Comparison of ENCODE assay signal across 15 mouse cellular contexts in genomic region chr17:17403578-17404112, GRCm38 (mm10). TPM values are rescaled to one million over a fixed set of nuclear protein-coding genes. Genes with fewer than 3 reads are reported as not detected.
DNase-seq lines count a peak whose midpoint lies in the region; ATAC-seq and TF ChIP-seq lines count a peak whose summit lies in the region.
"Had no signal": no experiment of that assay in that cellular context is flagged by ENCODE, and none has a peak within 500 bp of the region (broad histone marks: within the 10 kb centered on the region; RNA-seq: fewer than 3 reads in every experiment).

No protein-coding gene starts in this region.

- H3K9me3 ChIP-seq in embryonic facial prominence, embryonic 15.5 days (replicated peaks), result no peaks in the 10 kb centered on the region
- no peaks in the 10 kb centered on the region for H3K9me3 ChIP-seq in hindbrain, embryonic 15.5 days
- H3K9me3 ChIP-seq in midbrain, embryonic 13.5 days, result no peaks in the 10 kb centered on the region
- H3K9me3 ChIP-seq: liver, embryonic 15.5 days had no signal

- peaks cover 26% of the 10 kb centered on the region for H3K4me1 ChIP-seq in embryonic facial prominence, embryonic 15.5 days
- peaks cover 13% of the 10 kb centered on the region for H3K4me1 ChIP-seq in hindbrain, embryonic 15.5 days (replicated peaks)
- H3K4me1 ChIP-seq in midbrain, embryonic 13.5 days (replicated peaks), result peaks cover 39% of the 10 kb centered on the region
- peaks cover 6% of the 10 kb centered on the region for H3K4me1 ChIP-seq in thymus, adult 2 months (replicated peaks; ENCODE audit: control insufficient read depth, insufficient read depth, low read length)
- H3K4me1 ChIP-seq: liver, embryonic 15.5 days had no signal

- H3K4me3 ChIP-seq in embryonic facial prominence, embryonic 15.5 days (replicated peaks), result peak overlapping the region; percentile 19
- H3K4me3 ChIP-seq in hindbrain, embryonic 15.5 days, result 0 out of 2 replicates have a peak overlapping the region, but pooled peaks have one; percentile 4
- H3K4me3 ChIP-seq in midbrain, embryonic 13.5 days (replicated peaks), result peak overlapping the region; percentile 29
- H3K4me3 ChIP-seq in gastrocnemius, adult 2 months, result no peak overlapping the region
- H3K4me3 ChIP-seq in thymus, adult 2 months (ENCODE audit: control insufficient read depth, insufficient read depth, low read length), result no peak overlapping the region
- H3K4me3 ChIP-seq: liver, embryonic 15.5 days had no signal

- no peak for TF ChIP-seq CTCF in gastrocnemius, adult 2 months (IDR thresholded peaks at IDR 0.05)
- TF ChIP-seq CTCF in thymus, adult 2 months (IDR thresholded peaks at IDR 0.05; ENCODE audit: borderline replicate concordance, control insufficient read depth, extremely low read depth, insufficient read depth, low read length, poor library complexity), result no peak

- ATAC-seq in embryonic facial prominence, embryonic 15.5 days (ENCODE audit: insufficient number of reproducible peaks, low FRiP score, low TSS enrichment, low read depth), result no peak
- ATAC-seq in hindbrain, embryonic 15.5 days (ENCODE audit: low FRiP score, low read depth), result no peak
- ATAC-seq in midbrain, embryonic 13.5 days, result no peak

- no peaks in the 10 kb centered on the region for H3K27me3 ChIP-seq in embryonic facial prominence, embryonic 15.5 days
- no peaks in the 10 kb centered on the region for H3K27me3 ChIP-seq in hindbrain, embryonic 15.5 days
- no peaks in the 10 kb centered on the region for H3K27me3 ChIP-seq in midbrain, embryonic 13.5 days
- H3K27me3 ChIP-seq in thymus, adult 2 months (ENCODE audit: control insufficient read depth, insufficient read depth, low read length), result no peaks in the 10 kb centered on the region
- H3K27me3 ChIP-seq: liver, embryonic 15.5 days had no signal

- peak overlapping the region; percentile 66; the same call in 1 of the 2 replicates for H3K27ac ChIP-seq in embryonic facial prominence, embryonic 15.5 days (replicated peaks)
- no peak overlapping the region for H3K27ac ChIP-seq in hindbrain, embryonic 15.5 days (replicated peaks)
- H3K27ac ChIP-seq in midbrain, embryonic 13.5 days, result peak overlapping the region; percentile 35; the same call in 1 of the 2 replicates
- H3K27ac ChIP-seq in gastrocnemius, adult 2 months, result no peak overlapping the region
- H3K27ac ChIP-seq in thymus, adult 2 months (ENCODE audit: control insufficient read depth, insufficient read depth, low read length), result no peak overlapping the region
- H3K27ac ChIP-seq: liver, embryonic 15.5 days had no signal

- 0 out of 2 replicates have a peak overlapping the region, but pooled peaks have one; percentile 24 for H3K4me2 ChIP-seq in embryonic facial prominence, embryonic 15.5 days (replicated peaks)
- peak overlapping the region; percentile 19 for H3K4me2 ChIP-seq in hindbrain, embryonic 15.5 days
- peak overlapping the region; percentile 50 for H3K4me2 ChIP-seq in midbrain, embryonic 13.5 days (replicated peaks)
- H3K4me2 ChIP-seq: liver, embryonic 15.5 days had no signal

- H3K36me3 ChIP-seq in embryonic facial prominence, embryonic 15.5 days, result no peaks in the 10 kb centered on the region
- H3K36me3 ChIP-seq in hindbrain, embryonic 15.5 days, result no peaks in the 10 kb centered on the region
- no peaks in the 10 kb centered on the region for H3K36me3 ChIP-seq in midbrain, embryonic 13.5 days
- no peaks in the 10 kb centered on the region for H3K36me3 ChIP-seq in thymus, adult 2 months (ENCODE audit: control insufficient read depth, insufficient read depth, low read length)
- H3K36me3 ChIP-seq: liver, embryonic 15.5 days had no signal

- WGBS in embryonic facial prominence, embryonic 15.5 days, result 13% methylated on average over 3 of the region's 3 CpGs
- 41% methylated on average over 3 of the region's 3 CpGs for WGBS in hindbrain, embryonic 15.5 days
- WGBS in midbrain, embryonic 13.5 days, result 5% methylated on average over 3 of the region's 3 CpGs
- WGBS in thymus, adult 2 months, result 84% methylated on average over 3 of the region's 3 CpGs

- intact Hi-C loops in gastrocnemius, adult 2 months (cut with DNase I), result no loop called here

- no peak for TF ChIP-seq POLR2A in thymus, adult 2 months (IDR thresholded peaks at IDR 0.05; ENCODE audit: control insufficient read depth, extremely low read depth, insufficient read depth, low read length, poor library complexity)

- DNase-seq in embryo, embryonic 11 days, result peak; percentile 55
- DNase-seq in embryo, embryonic 10 days (ENCODE audit: low spot score), result no peak
- DNase-seq in gastrocnemius, adult 2 months, result no peak
- no peak for DNase-seq in urinary bladder, postnatal 14 days (ENCODE audit: low spot score)
- DNase-seq in thymus, adult 2 months, result no peak
- DNase-seq: cerebellum, postnatal 10 days; heart, postnatal 10 days; kidney, adult 9 months; layer of hippocampus, postnatal 36 days; retina, postnatal 1 day had no signal

- H3K9ac ChIP-seq in embryonic facial prominence, embryonic 15.5 days, result no peak overlapping the region
- H3K9ac ChIP-seq in hindbrain, embryonic 15.5 days, result no peak overlapping the region
- H3K9ac ChIP-seq in midbrain, embryonic 13.5 days (replicated peaks), result 0 out of 2 replicates have a peak overlapping the region, but pooled peaks have one; percentile 39
- H3K9ac ChIP-seq: liver, embryonic 15.5 days had no signal

RNA-seq across cellular contexts. Expression of gene Lix1, which starts 1.2 kb away (rescaled TPM):
- polyA plus RNA-seq in embryonic facial prominence, embryonic 15.5 days (2015; fragmentation: Nextera tagmentation; extraction: Ambion mirVana), result 17.9 and 20.9 TPM in 2 replicates
- polyA plus RNA-seq in hindbrain, embryonic 15.5 days (2015; fragmentation: Nextera tagmentation; extraction: Ambion mirVana), result 10.2 and 12.4 TPM in 2 replicates
- 19.4 and 21.6 TPM in 2 replicates for polyA plus RNA-seq in midbrain, embryonic 13.5 days (2015; fragmentation: Nextera tagmentation; extraction: Ambion mirVana)
- 1 to 10 TPM in 1 of 2 experiments, under 1 TPM in 1; 0.82 to 2.0 TPM for total RNA-seq in gastrocnemius, adult 2 months (2021)
- 0.10 and 0.12 TPM in 2 replicates for polyA plus RNA-seq in thymus, adult 2 months (2012; rRNA removed)
- total RNA-seq: granulocyte monocyte progenitor cell, adult 5-6 weeks had no signal

RNA-seq across cellular contexts. Expression of gene Riok2, which starts 29.5 kb away (rescaled TPM):
- 23.2 and 23.6 TPM in 2 replicates for polyA plus RNA-seq in embryonic facial prominence, embryonic 15.5 days (2015; fragmentation: Nextera tagmentation; extraction: Ambion mirVana)
- polyA plus RNA-seq in hindbrain, embryonic 15.5 days (2015; fragmentation: Nextera tagmentation; extraction: Ambion mirVana), result 20.6 and 22.1 TPM in 2 replicates
- 27.0 and 30.7 TPM in 2 replicates for polyA plus RNA-seq in midbrain, embryonic 13.5 days (2015; fragmentation: Nextera tagmentation; extraction: Ambion mirVana)
- total RNA-seq in gastrocnemius, adult 2 months (2021), result 10 to 100 TPM; 12.1 to 14.6 TPM
- polyA plus RNA-seq in thymus, adult 2 months (2012; rRNA removed), result 7.4 and 10.2 TPM in 2 replicates

Comparison
In these comparisons a context has a peak if more than half of its experiments do, and no peak if none do; other contexts are left out.
1. H3K27ac ChIP-seq: peak in embryonic facial prominence, embryonic 15.5 days (single experiment) and midbrain, embryonic 13.5 days (single experiment); none in hindbrain, embryonic 15.5 days (single experiment), gastrocnemius, adult 2 months (single experiment) and thymus, adult 2 months (single experiment).
2. H3K4me3 ChIP-seq: peak in embryonic facial prominence, embryonic 15.5 days (single experiment), hindbrain, embryonic 15.5 days (single experiment) and midbrain, embryonic 13.5 days (single experiment); none in gastrocnemius, adult 2 months (single experiment) and thymus, adult 2 months (single experiment).
3. Peak in every context shown above with its lines, with median percentiles within 50 percentile points of each other: H3K4me2 ChIP-seq.